Mouse (Mus musculus): ENCODE measurements around the gene Galnt4. TPM values are rescaled to one million over a fixed set of nuclear protein-coding genes. Genes with fewer than 3 reads are reported as not detected.

Galnt4 gene
- 4.4 and 5.1 TPM in 2 replicates for polyA plus RNA-seq (2016; fragmentation: Nextera tagmentation; extraction: Ambion mirVana)

- Histone ChIP-seq H3K9ac (peak within 1 kb of the TSS; percentile 87), H3K27ac (peak within 1 kb of the TSS; percentile 90), H3K27me3 (no peaks in the 10 kb centered on the region), H3K4me2 (peak within 1 kb of the TSS; percentile 90), H3K4me3 (replicated peaks) (peak within 1 kb of the TSS; percentile 95), H3K4me1 (peaks cover 35% of the 10 kb centered on the region), H3K9me3 (no peaks in the 10 kb centered on the region), H3K36me3 (replicated peaks) (peaks cover 20% of the 10 kb centered on the region)
- WGBS, result 0% methylated on average over 22 of the region's 22 CpGs
- ATAC-seq (ENCODE audit: low FRiP score), result peak; percentile 78
Measured at GRCm38 (mm10) chr10:99107964-99108363, at the start of gene Galnt4. Gene Galnt4 (plus strand): TSS chr10:99108159.

GRCm38 (mm10) chr10:99060588-99060987 is 47.4 kb upstream of the Galnt4 start:
- Histone ChIP-seq H3K27me3 (no peaks in the 10 kb centered on the region), H3K4me2 (no peak overlapping the region), H3K9me3 (no peaks in the 10 kb centered on the region), H3K4me1 (no peaks in the 10 kb centered on the region), H3K36me3 (replicated peaks) (no peaks in the 10 kb centered on the region), H3K27ac (no peak overlapping the region), H3K4me3 (replicated peaks) (no peak overlapping the region), H3K9ac (no peak overlapping the region)
- 88% methylated on average over 7 of the region's 7 CpGs for WGBS
- ATAC-seq (ENCODE audit: low FRiP score), result no peak

GRCm38 (mm10) chr10:99061418-99061817 is 46.5 kb upstream of the Galnt4 start:
- H3K9me3 ChIP-seq, result no peaks in the 10 kb centered on the region
- 91% methylated on average over 10 of the region's 10 CpGs for WGBS
- ATAC-seq (ENCODE audit: low FRiP score), result no peak
- H3K9ac ChIP-seq, result no peak overlapping the region
- no peaks in the 10 kb centered on the region for H3K27me3 ChIP-seq
- no peak overlapping the region for H3K4me2 ChIP-seq
- no peaks in the 10 kb centered on the region for H3K36me3 ChIP-seq (replicated peaks)
- H3K4me3 ChIP-seq (replicated peaks), result no peak overlapping the region
- H3K27ac ChIP-seq, result no peak overlapping the region
- H3K4me1 ChIP-seq, result no peaks in the 10 kb centered on the region

GRCm38 (mm10) chr10:99062546-99062945 is 45.4 kb upstream of the Galnt4 start:
- 87% methylated on average over 5 of the region's 5 CpGs for WGBS
- H3K9ac ChIP-seq, result no peak overlapping the region
- H3K36me3 ChIP-seq (replicated peaks), result no peaks in the 10 kb centered on the region
- H3K27ac ChIP-seq, result no peak overlapping the region
- H3K4me1 ChIP-seq, result no peaks in the 10 kb centered on the region
- no peak for ATAC-seq (ENCODE audit: low FRiP score)
- no peaks in the 10 kb centered on the region for H3K27me3 ChIP-seq
- H3K4me3 ChIP-seq (replicated peaks), result no peak overlapping the region
- H3K4me2 ChIP-seq, result no peak overlapping the region
- H3K9me3 ChIP-seq, result no peaks in the 10 kb centered on the region

- no peak for ATAC-seq (ENCODE audit: low FRiP score)
- Histone ChIP-seq H3K9ac (no peak overlapping the region), H3K9me3 (no peaks in the 10 kb centered on the region), H3K36me3 (replicated peaks) (no peaks in the 10 kb centered on the region), H3K4me1 (no peaks in the 10 kb centered on the region), H3K27ac (no peak overlapping the region), H3K4me3 (replicated peaks) (no peak overlapping the region), H3K4me2 (no peak overlapping the region), H3K27me3 (no peaks in the 10 kb centered on the region)
- 85% methylated on average over 18 of the region's 18 CpGs for WGBS
Measured at GRCm38 (mm10) chr10:99076113-99076895, 31.7 kb upstream of the Galnt4 start.

GRCm38 (mm10) chr10:99078621-99079020 is 29.3 kb upstream of the Galnt4 start:
- Histone ChIP-seq H3K4me3 (replicated peaks) (no peak overlapping the region), H3K27me3 (no peaks in the 10 kb centered on the region), H3K9ac (no peak overlapping the region), H3K4me1 (no peaks in the 10 kb centered on the region), H3K4me2 (no peak overlapping the region), H3K9me3 (no peaks in the 10 kb centered on the region), H3K36me3 (replicated peaks) (no peaks in the 10 kb centered on the region), H3K27ac (no peak overlapping the region)
- 83% methylated on average over 2 of the region's 2 CpGs for WGBS
- no peak for ATAC-seq (ENCODE audit: low FRiP score)

GRCm38 (mm10) chr10:99081569-99081990 is 26.4 kb upstream of the Galnt4 start:
- no peaks in the 10 kb centered on the region for H3K27me3 ChIP-seq
- no peaks in the 10 kb centered on the region for H3K4me1 ChIP-seq
- no peaks in the 10 kb centered on the region for H3K36me3 ChIP-seq (replicated peaks)
- no peak overlapping the region for H3K27ac ChIP-seq
- no peak for ATAC-seq (ENCODE audit: low FRiP score)
- H3K9me3 ChIP-seq, result no peaks in the 10 kb centered on the region
- no peak overlapping the region for H3K4me3 ChIP-seq (replicated peaks)
- WGBS, result 91% methylated on average over 10 of the region's 10 CpGs
- H3K9ac ChIP-seq, result no peak overlapping the region
- H3K4me2 ChIP-seq, result no peak overlapping the region

- Histone ChIP-seq H3K27ac (no peak overlapping the region), H3K36me3 (replicated peaks) (no peaks in the 10 kb centered on the region), H3K4me2 (no peak overlapping the region), H3K4me3 (replicated peaks) (no peak overlapping the region), H3K27me3 (no peaks in the 10 kb centered on the region), H3K9me3 (no peaks in the 10 kb centered on the region), H3K4me1 (no peaks in the 10 kb centered on the region), H3K9ac (no peak overlapping the region)
- no peak for ATAC-seq (ENCODE audit: low FRiP score)
- 89% methylated on average over 14 of the region's 14 CpGs for WGBS
Measured at GRCm38 (mm10) chr10:99083431-99084003, 24.4 kb upstream of the Galnt4 start.

- Histone ChIP-seq H3K4me1 (no peaks in the 10 kb centered on the region), H3K4me2 (no peak overlapping the region), H3K27me3 (no peaks in the 10 kb centered on the region), H3K27ac (no peak overlapping the region), H3K36me3 (replicated peaks) (no peaks in the 10 kb centered on the region), H3K4me3 (replicated peaks) (no peak overlapping the region), H3K9ac (no peak overlapping the region), H3K9me3 (no peaks in the 10 kb centered on the region)
- 47% methylated on average over 23 of the region's 23 CpGs for WGBS
- peak; percentile 87 for ATAC-seq (ENCODE audit: low FRiP score)
Measured at GRCm38 (mm10) chr10:99084397-99085239, 23.3 kb upstream of the Galnt4 start.

GRCm38 (mm10) chr10:99085240-99085587 is 22.7 kb upstream of the Galnt4 start:
- Histone ChIP-seq H3K36me3 (replicated peaks) (no peaks in the 10 kb centered on the region), H3K27ac (no peak overlapping the region), H3K4me1 (no peaks in the 10 kb centered on the region), H3K4me3 (replicated peaks) (no peak overlapping the region), H3K9ac (no peak overlapping the region), H3K4me2 (no peak overlapping the region), H3K27me3 (no peaks in the 10 kb centered on the region), H3K9me3 (no peaks in the 10 kb centered on the region)
- 65% methylated on average over 6 of the region's 6 CpGs for WGBS
- ATAC-seq (ENCODE audit: low FRiP score), result peak; percentile 34; the same call in 1 of the 2 replicates

GRCm38 (mm10) chr10:99086029-99086428 is 21.9 kb upstream of the Galnt4 start:
- no peaks in the 10 kb centered on the region for H3K9me3 ChIP-seq
- no peaks in the 10 kb centered on the region for H3K36me3 ChIP-seq (replicated peaks)
- no peak overlapping the region for H3K4me2 ChIP-seq
- WGBS, result 71% methylated on average over 6 of the region's 6 CpGs
- no peak for ATAC-seq (ENCODE audit: low FRiP score)
- H3K4me3 ChIP-seq (replicated peaks), result no peak overlapping the region
- no peaks in the 10 kb centered on the region for H3K4me1 ChIP-seq
- H3K9ac ChIP-seq, result no peak overlapping the region
- no peak overlapping the region for H3K27ac ChIP-seq
- H3K27me3 ChIP-seq, result no peaks in the 10 kb centered on the region

GRCm38 (mm10) chr10:99089906-99090305 is 18.1 kb upstream of the Galnt4 start:
- Histone ChIP-seq H3K27ac (no peak overlapping the region), H3K9ac (no peak overlapping the region), H3K4me1 (no peaks in the 10 kb centered on the region), H3K4me3 (replicated peaks) (no peak overlapping the region), H3K27me3 (no peaks in the 10 kb centered on the region), H3K36me3 (replicated peaks) (no peaks in the 10 kb centered on the region), H3K9me3 (no peaks in the 10 kb centered on the region), H3K4me2 (no peak overlapping the region)
- ATAC-seq (ENCODE audit: low FRiP score), result no peak
- 91% methylated on average over 6 of the region's 6 CpGs for WGBS
